Comparison of ENCODE assay signal across 51 mouse cellular contexts in genomic region chr13:95496601-95497000, GRCm38 (mm10). TPM values are rescaled to one million over a fixed set of nuclear protein-coding genes. Genes with fewer than 3 reads are reported as not detected.
"Had no signal": no experiment of that assay in that cellular context is flagged by ENCODE, and none has a peak within 500 bp of the region (broad histone marks: within the 10 kb centered on the region; RNA-seq: fewer than 3 reads in every experiment).

No protein-coding gene starts in this region.

- ATAC-seq: hindbrain, embryonic 16.5 days; hindbrain, postnatal 0 days; inflammation-experienced regulatory T-cells, adult 6 months; intestine, embryonic 15.5 days; intestine, embryonic 16.5 days; intestine, postnatal 0 days had no signal

- DNase-seq: heart, postnatal 10 days; heart, postnatal 14 days; heart, postnatal 36 days; heart, postnatal 4 days; kidney, adult 11 months; kidney, adult 18-20 months; kidney, adult 2 months; kidney, adult 8-10 months; kidney, adult 9 months; kidney, postnatal 10 days; kidney, postnatal 14 days; kidney, postnatal 25 days; kidney, postnatal 36 days; kidney, postnatal 4 days; layer of hippocampus, adult 9-11 months; layer of hippocampus, postnatal 36 days had no signal

RNA-seq across cellular contexts. Expression of gene S100z, which starts 18.1 kb away (rescaled TPM):
- total RNA-seq: heart, postnatal 10 days; heart, postnatal 14 days; heart, postnatal 25 days; heart, postnatal 36 days; heart, postnatal 4 days; hematopoietic stem cell, adult 5-6 weeks; hindbrain, postnatal 0 days; layer of hippocampus, adult 18-20 months; layer of hippocampus, adult 2 months; layer of hippocampus, adult 8-10 months; layer of hippocampus, postnatal 10 days; layer of hippocampus, postnatal 14 days; layer of hippocampus, postnatal 25 days; layer of hippocampus, postnatal 36 days; left cerebral cortex, adult 18-20 months; left cerebral cortex, adult 2 months had no signal
- polyA plus RNA-seq: heart, embryonic 11.5 days; heart, embryonic 12.5 days; heart, embryonic 13.5 days; heart, embryonic 14.5 days; heart, embryonic 15.5 days; heart, embryonic 16.5 days; heart, postnatal 0 days; hindbrain, embryonic 10.5 days; hindbrain, embryonic 11.5 days; hindbrain, embryonic 12.5 days; hindbrain, embryonic 13.5 days; hindbrain, embryonic 14.5 days; hindbrain, embryonic 15.5 days; hindbrain, embryonic 16.5 days; hindbrain, postnatal 0 days; inflammation-experienced regulatory T-cells, adult 6 months; intestine, embryonic 14.5 days; kidney, embryonic 14.5 days; kidney, embryonic 15.5 days; kidney, embryonic 16.5 days; kidney, postnatal 0 days; large intestine, adult 2 months had no signal

RNA-seq across cellular contexts. Expression of gene F2rl1, which starts 28.4 kb away (rescaled TPM):
- total RNA-seq: hematopoietic stem cell, adult 5-6 weeks had no signal
- polyA plus RNA-seq: heart, embryonic 12.5 days; hindbrain, embryonic 13.5 days; hindbrain, embryonic 14.5 days; hindbrain, embryonic 15.5 days; hindbrain, postnatal 0 days had no signal

RNA-seq across cellular contexts. Expression of gene Crhbp, which starts 51.9 kb away (rescaled TPM):
- total RNA-seq: heart, postnatal 10 days; heart, postnatal 14 days; heart, postnatal 25 days; heart, postnatal 36 days; heart, postnatal 4 days; hematopoietic stem cell, adult 5-6 weeks had no signal
- polyA plus RNA-seq: heart, embryonic 11.5 days; heart, embryonic 14.5 days; heart, postnatal 0 days; inflammation-experienced regulatory T-cells, adult 6 months; intestine, postnatal 0 days; kidney, embryonic 14.5 days; large intestine, adult 2 months had no signal
